13 mouse cellular contexts compared by ENCODE assay signal in the genomic region with DNA sequence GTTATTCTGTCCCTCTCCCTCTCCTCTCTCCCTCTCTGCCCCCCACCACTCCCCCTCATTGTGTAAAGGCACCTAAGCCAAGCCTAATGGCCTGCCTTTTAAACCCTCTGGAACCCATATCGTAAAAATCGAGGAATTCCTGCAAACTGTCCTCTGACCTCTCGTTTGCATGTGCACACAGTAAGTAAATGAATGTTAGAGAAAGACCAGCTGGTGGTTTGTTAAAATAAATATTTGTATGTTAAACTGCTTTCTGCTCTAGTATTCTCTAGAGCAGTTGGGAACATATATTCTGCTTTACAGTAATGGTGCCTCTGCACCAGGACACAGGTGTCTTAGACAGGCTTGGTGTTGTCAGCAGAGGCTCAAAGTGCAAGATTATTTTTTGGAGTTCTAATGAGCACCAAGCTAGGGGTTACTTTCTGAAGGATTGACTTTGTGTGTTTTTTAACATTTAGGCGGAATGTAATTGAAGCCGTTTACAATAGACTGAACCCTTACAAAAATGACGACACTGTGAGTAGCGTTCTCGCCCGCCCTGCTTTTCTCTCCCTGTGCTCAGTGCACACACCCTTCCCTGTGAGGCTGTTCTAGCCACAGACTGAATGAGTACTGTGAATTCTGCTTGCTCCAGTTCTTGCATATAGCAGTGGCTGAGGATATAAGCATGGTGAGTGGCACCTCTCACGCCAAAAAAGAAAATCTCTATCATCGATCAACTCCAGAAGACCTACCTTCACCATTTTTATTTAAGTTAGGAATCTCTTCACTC.
"Had no signal": no experiment of that assay in that cellular context is flagged by ENCODE, and none has a peak within 500 bp of the region (broad histone marks: within the 10 kb centered on the region; RNA-seq: fewer than 3 reads in every experiment).

No protein-coding gene starts in this region.

- H3K27ac ChIP-seq: limb, embryonic 12.5 days; midbrain, embryonic 13.5 days; neural tube, embryonic 15.5 days had no signal

- ATAC-seq: midbrain, embryonic 13.5 days had no signal

- H3K9me3 ChIP-seq: limb, embryonic 12.5 days; midbrain, embryonic 13.5 days; neural tube, embryonic 15.5 days had no signal

- DNase-seq: kidney, adult 11 months; kidney, postnatal 25 days; layer of hippocampus, adult 9-11 months; layer of hippocampus, postnatal 36 days; lung, adult 18-20 months; right cerebral cortex, postnatal 4 days; spleen, adult 18-20 months; thymus, adult 18-20 months; thymus, postnatal 14 days had no signal

- H3K9ac ChIP-seq: limb, embryonic 12.5 days; midbrain, embryonic 13.5 days; neural tube, embryonic 15.5 days had no signal

- H3K27me3 ChIP-seq: limb, embryonic 12.5 days; midbrain, embryonic 13.5 days; neural tube, embryonic 15.5 days had no signal

- H3K4me3 ChIP-seq: limb, embryonic 12.5 days; midbrain, embryonic 13.5 days; myocyte; neural tube, embryonic 15.5 days had no signal

- H3K4me2 ChIP-seq: limb, embryonic 12.5 days; midbrain, embryonic 13.5 days; neural tube, embryonic 15.5 days had no signal

- H3K4me1 ChIP-seq: neural tube, embryonic 15.5 days had no signal
